12 mouse cellular contexts compared by ENCODE assay signal in genomic region chr4:142577519-142577918, GRCm38 (mm10).
DNase-seq lines count a peak whose midpoint lies in the region; ATAC-seq and TF ChIP-seq lines count a peak whose summit lies in the region.
"Had no signal": no experiment of that assay in that cellular context is flagged by ENCODE, and none has a peak within 500 bp of the region (broad histone marks: within the 10 kb centered on the region; RNA-seq: fewer than 3 reads in every experiment).

No protein-coding gene starts in this region.

- H3K27me3 ChIP-seq in kidney, postnatal 0 days (ENCODE audit: insufficient read depth, low read length), result no peaks in the 10 kb centered on the region
- H3K27me3 ChIP-seq in embryonic facial prominence, embryonic 11.5 days (ENCODE audit: control insufficient read depth, insufficient read depth, low read length), result no peaks in the 10 kb centered on the region
- no peaks in the 10 kb centered on the region for H3K27me3 ChIP-seq in midbrain, embryonic 16.5 days (ENCODE audit: control insufficient read depth, insufficient read depth, low read depth, low read length)

- no peak overlapping the region for H3K4me2 ChIP-seq in kidney, postnatal 0 days (ENCODE audit: low read length)
- no peak overlapping the region for H3K4me2 ChIP-seq in embryonic facial prominence, embryonic 11.5 days (ENCODE audit: low read depth, low read length)
- H3K4me2 ChIP-seq in midbrain, embryonic 16.5 days (ENCODE audit: low read length), result no peak overlapping the region
- H3K4me2 ChIP-seq: liver, embryonic 11.5 days had no signal

- DNase-seq in kidney, postnatal 0 days (ENCODE audit: low spot score), result peak; percentile 73
- no peak for DNase-seq in kidney, postnatal 36 days
- peak; percentile 75 for DNase-seq in embryonic facial prominence, embryonic 11.5 days (ENCODE audit: low spot score)
- peak; percentile 59 for DNase-seq in forelimb bud, embryonic 11.5 days (ENCODE audit: low read depth, low spot score)
- DNase-seq in B cell, adult 2 months, result no peak
- DNase-seq in urinary bladder, postnatal 36 days (ENCODE audit: low spot score in 2 of 2), result no peak
- DNase-seq: heart, adult 2 months; thymus, postnatal 14 days had no signal

- no peaks in the 10 kb centered on the region for H3K36me3 ChIP-seq in kidney, postnatal 0 days (ENCODE audit: insufficient read depth, low read length)
- H3K36me3 ChIP-seq in embryonic facial prominence, embryonic 11.5 days (replicated peaks; ENCODE audit: control insufficient read depth, insufficient read depth, low read depth, low read length), result no peaks in the 10 kb centered on the region
- H3K36me3 ChIP-seq in midbrain, embryonic 16.5 days (ENCODE audit: control insufficient read depth, insufficient read depth, low read length), result no peaks in the 10 kb centered on the region

- no peak overlapping the region for H3K4me3 ChIP-seq in kidney, postnatal 0 days (replicated peaks; ENCODE audit: low read depth, low read length)
- no peak overlapping the region for H3K4me3 ChIP-seq in embryonic facial prominence, embryonic 11.5 days (ENCODE audit: low read depth, low read length)
- no peak overlapping the region for H3K4me3 ChIP-seq in midbrain, embryonic 16.5 days (ENCODE audit: low read depth, low read length)
- H3K4me3 ChIP-seq: heart, adult 2 months; myocyte had no signal

- H3K4me1 ChIP-seq in kidney, postnatal 0 days (replicated peaks; ENCODE audit: insufficient read depth, low read length), result no peaks in the 10 kb centered on the region
- peaks cover 6% of the 10 kb centered on the region; the same call in 1 of the 2 replicates for H3K4me1 ChIP-seq in embryonic facial prominence, embryonic 11.5 days (ENCODE audit: control insufficient read depth, insufficient read depth, low read length)
- peaks cover 23% of the 10 kb centered on the region for H3K4me1 ChIP-seq in midbrain, embryonic 16.5 days (ENCODE audit: control insufficient read depth, insufficient read depth, low read length)

- no peaks in the 10 kb centered on the region for H3K9me3 ChIP-seq in kidney, postnatal 0 days (replicated peaks; ENCODE audit: low read length)
- H3K9me3 ChIP-seq in embryonic facial prominence, embryonic 11.5 days (replicated peaks; ENCODE audit: control insufficient read depth, low read length), result no peaks in the 10 kb centered on the region
- no peaks in the 10 kb centered on the region for H3K9me3 ChIP-seq in midbrain, embryonic 16.5 days (replicated peaks; ENCODE audit: control insufficient read depth, low read length, poor library complexity, severe bottlenecking)

- TF ChIP-seq CTCF in kidney, postnatal 0 days (IDR thresholded peaks at IDR 0.05; ENCODE audit: low read depth), result no peak

- WGBS in kidney, postnatal 0 days, result 37% methylated on average over 4 of the region's 4 CpGs
- 33% methylated on average over 4 of the region's 4 CpGs for WGBS in embryonic facial prominence, embryonic 11.5 days
- 24% methylated on average over 4 of the region's 4 CpGs for WGBS in midbrain, embryonic 16.5 days

- H3K9ac ChIP-seq in kidney, postnatal 0 days (ENCODE audit: low read depth, low read length), result no peak overlapping the region
- H3K9ac ChIP-seq in embryonic facial prominence, embryonic 11.5 days (replicated peaks; ENCODE audit: low read length), result no peak overlapping the region
- no peak overlapping the region for H3K9ac ChIP-seq in midbrain, embryonic 16.5 days (ENCODE audit: low read depth, low read length)

- no peak overlapping the region for H3K27ac ChIP-seq in kidney, postnatal 0 days
- H3K27ac ChIP-seq in embryonic facial prominence, embryonic 11.5 days (replicated peaks; ENCODE audit: low read depth, low read length), result no peak overlapping the region
- peak overlapping the region; percentile 56; the same call in 1 of the 2 replicates for H3K27ac ChIP-seq in midbrain, embryonic 16.5 days (ENCODE audit: low read length)
- H3K27ac ChIP-seq: heart, adult 2 months had no signal

- 0 out of 2 replicates have a peak, but pooled peaks have one; percentile 17 for ATAC-seq in kidney, postnatal 0 days (replicated peaks; ENCODE audit: low FRiP score, low read depth)
- peak; percentile 31; the same call in 1 of the 2 replicates for ATAC-seq in embryonic facial prominence, embryonic 11.5 days (replicated peaks; ENCODE audit: insufficient number of reproducible peaks, low FRiP score, low TSS enrichment, low read depth)
- peak; percentile 30; the same call in 1 of the 2 replicates for ATAC-seq in midbrain, embryonic 16.5 days
- ATAC-seq: activated CD4-positive, CD25-positive, alpha-beta regulatory T cell, adult 4 months had no signal

Comparison
In these comparisons a context has a peak if more than half of its experiments do, and no peak if none do; other contexts are left out.
1. DNase-seq: peak in kidney, postnatal 0 days (single experiment), embryonic facial prominence, embryonic 11.5 days (single experiment) and forelimb bud, embryonic 11.5 days (single experiment); none in kidney, postnatal 36 days (0 of 2), B cell, adult 2 months (0 of 2) and urinary bladder, postnatal 36 days (0 of 2).
2. Peak in every context shown above with its lines, with median percentiles within 50 percentile points of each other: ATAC-seq.